Mouse (Mus musculus) erythroblast, embryonic 14.5 days (primary cell): ENCODE results near the gene Sprr1a.
"Not testable (repeated sequence)": the region's sequence is repeated elsewhere in the genome, so short reads cannot be mapped to it uniquely, and the experiment has no call there.

Experiments used
- GATA1 ChIP-seq: IDR thresholded peaks from 2 replicates; pipeline ENCODE4 v1.6.1; 2012; ENCODE audit warnings: low read length, inconsistent platforms, mixed read lengths
- TAL1 ChIP-seq: IDR thresholded peaks from 3 replicates; pipeline ENCODE4 v1.6.1; 2012; ENCODE audit warnings: low read length, inconsistent platforms, mixed read lengths

GRCm38 (mm10) chr3:92481249-92481648 is 4.4 kb downstream of the Sprr1a start:
- TF ChIP-seq GATA1, TAL1: not testable (repeated sequence)
